Mouse (Mus musculus) embryonic facial prominence, embryonic 15.5 days (tissue): ENCODE data around the gene Atpaf1. TPM values are rescaled to one million over a fixed set of nuclear protein-coding genes. Genes with fewer than 3 reads are reported as not detected.

Experiments used
- ATAC-seq: fragments of 200-750 bp; cut with Nextera tagmentation; 2 replicates; pipeline ENCODE4 v1.8.0; 2017; ENCODE audit warnings: low read depth, moderate TSS enrichment; ENCODE audit not compliant: insufficient number of reproducible peaks, low FRiP score, low TSS enrichment
- H3K27ac ChIP-seq: fragments of 300-500 bp; sonication (generic); replicated peaks from 2 replicates; pipeline ENCODE4 v1.5.1; 2015; ENCODE audit warnings: mild to moderate bottlenecking, inconsistent platforms
- H3K27me3 ChIP-seq: fragments of 300-500 bp; sonication (generic); 2 replicates; pipeline ENCODE4 v1.6.1; 2015; ENCODE audit warnings: inconsistent platforms
- H3K36me3 ChIP-seq: fragments of 300-500 bp; sonication (generic); 2 replicates; pipeline ENCODE4 v1.6.1; 2015; ENCODE audit warnings: mild to moderate bottlenecking, inconsistent platforms
- H3K4me1 ChIP-seq: fragments of 300-500 bp; sonication (generic); 2 replicates; pipeline ENCODE4 v1.6.1; 2015; ENCODE audit warnings: inconsistent platforms
- H3K4me2 ChIP-seq: fragments of 300-500 bp; sonication (generic); replicated peaks from 2 replicates; pipeline ENCODE4 v1.6.1; 2015; ENCODE audit warnings: mild to moderate bottlenecking, inconsistent platforms
- H3K4me3 ChIP-seq: fragments of 300-500 bp; sonication (generic); replicated peaks from 2 replicates; pipeline ENCODE4 v1.5.1; 2015; ENCODE audit warnings: mild to moderate bottlenecking, inconsistent platforms
- H3K9ac ChIP-seq: fragments of 300-500 bp; sonication (generic); 2 replicates; pipeline ENCODE4 v1.6.1; 2015; ENCODE audit warnings: inconsistent platforms
- H3K9me3 ChIP-seq: fragments of 300-500 bp; sonication (generic); replicated peaks from 2 replicates; pipeline ENCODE4 v1.6.1; 2016; ENCODE audit warnings: inconsistent platforms
- WGBS: fragments of 180-500 bp; shearing (Covaris S2); methylation state at CpG from one replicate; pipeline ENCODE4 v1.1.7; 2015; 5-methylcytosine and 5-hydroxymethylcytosine counted together
- polyA plus RNA-seq: library from polyadenylated mRNA; unstranded; fragments of >200 nt; fragmentation: Nextera tagmentation; extraction: Ambion mirVana; gene quantifications from 2 replicates; pipeline ENCODE4 v1.2.1, GENCODE M21; 2015

The Atpaf1 gene
- polyA plus RNA-seq, 1 experiment from 2014 or later = 51.1 TPM

GRCm38 (mm10) chr4:115830491-115830890, 45.9 kb downstream of the Atpaf1 start:
- H3K9me3 ChIP-seq = no peaks in the 10 kb centered on the region
- H3K36me3 ChIP-seq = peaks cover 29% of the 10 kb centered on the region
- H3K4me1 ChIP-seq = peaks cover 19% of the 10 kb centered on the region
- 80% methylated on average over 5 of the region's 5 CpGs for WGBS
- no peak overlapping the region for H3K4me2 ChIP-seq
- no peak overlapping the region for H3K4me3 ChIP-seq
- no peaks in the 10 kb centered on the region for H3K27me3 ChIP-seq
- ATAC-seq = no peak
- H3K27ac ChIP-seq = no peak overlapping the region
- H3K9ac ChIP-seq = no peak overlapping the region

- H3K4me1 ChIP-seq = peaks cover 19% of the 10 kb centered on the region
- 95% methylated on average over 22 of the region's 22 CpGs for WGBS
- no peak overlapping the region for H3K4me2 ChIP-seq
- H3K9me3 ChIP-seq = no peaks in the 10 kb centered on the region
- H3K9ac ChIP-seq = no peak overlapping the region
- H3K4me3 ChIP-seq = no peak overlapping the region
- no peak for ATAC-seq
- H3K36me3 ChIP-seq = peaks cover 29% of the 10 kb centered on the region
- no peak overlapping the region for H3K27ac ChIP-seq
- no peaks in the 10 kb centered on the region for H3K27me3 ChIP-seq
Measured at GRCm38 (mm10) chr4:115831221-115831620, 46.6 kb downstream of the Atpaf1 start.

GRCm38 (mm10) chr4:115832040-115832439, 47.4 kb downstream of the Atpaf1 start:
- H3K4me1 ChIP-seq = peaks cover 17% of the 10 kb centered on the region
- no peak for ATAC-seq
- WGBS = 58% methylated on average over 2 of the region's 2 CpGs

DNA sequence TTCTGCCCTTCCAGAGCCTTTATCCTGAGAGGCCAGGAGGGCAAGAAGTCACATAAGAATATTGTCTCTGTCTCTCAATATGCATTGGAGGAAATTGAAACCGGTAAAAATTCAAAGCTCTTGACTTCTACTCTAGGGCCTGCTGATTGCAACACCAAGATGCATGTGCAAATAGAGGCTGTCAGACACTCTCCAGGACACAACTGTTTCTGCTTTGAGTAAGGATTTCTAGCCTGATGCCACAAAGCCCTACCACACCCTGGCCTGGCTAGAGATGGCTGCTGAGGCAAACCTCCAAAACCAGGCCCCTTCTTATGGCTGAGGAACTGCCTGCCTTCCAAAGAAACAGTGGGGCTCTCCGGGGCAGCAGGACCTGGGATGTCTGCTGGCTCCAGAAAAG, 51.0 kb downstream of the Atpaf1 start:
- no peak overlapping the region for H3K27ac ChIP-seq
- ATAC-seq = no peak
- H3K4me3 ChIP-seq = no peak overlapping the region
- peaks cover 8% of the 10 kb centered on the region for H3K4me1 ChIP-seq
- H3K9ac ChIP-seq = no peak overlapping the region
- no peaks in the 10 kb centered on the region for H3K27me3 ChIP-seq
- H3K9me3 ChIP-seq = no peaks in the 10 kb centered on the region
- H3K36me3 ChIP-seq = peaks cover 29% of the 10 kb centered on the region
- H3K4me2 ChIP-seq = no peak overlapping the region
- 63% methylated on average over 2 of the region's 2 CpGs for WGBS

More at GRCm38 (mm10) chr4:115832040-115832439, 47.4 kb downstream of the Atpaf1 start:
- H3K36me3 ChIP-seq = peaks cover 29% of the 10 kb centered on the region
- H3K4me3 ChIP-seq = no peak overlapping the region
- no peaks in the 10 kb centered on the region for H3K9me3 ChIP-seq
- H3K9ac ChIP-seq = no peak overlapping the region
- H3K27ac ChIP-seq = no peak overlapping the region
- no peaks in the 10 kb centered on the region for H3K27me3 ChIP-seq
- no peak overlapping the region for H3K4me2 ChIP-seq

GRCm38 (mm10) chr4:115838196-115838595, 53.6 kb downstream of the Atpaf1 start:
- no peaks in the 10 kb centered on the region for H3K27me3 ChIP-seq
- no peaks in the 10 kb centered on the region for H3K9me3 ChIP-seq
- peaks cover 14% of the 10 kb centered on the region for H3K36me3 ChIP-seq
- 74% methylated on average over 4 of the region's 4 CpGs for WGBS
- H3K9ac ChIP-seq = no peak overlapping the region
- H3K4me1 ChIP-seq = peaks cover 8% of the 10 kb centered on the region
- peak overlapping the region; percentile 73 for H3K4me3 ChIP-seq
- peak overlapping the region; percentile 55 for H3K4me2 ChIP-seq
- H3K27ac ChIP-seq = no peak overlapping the region
- no peak for ATAC-seq

GRCm38 (mm10) chr4:115838696-115839641, 54.4 kb downstream of the Atpaf1 start, which contains the start of gene Mknk1:
TSS of gene Mknk1 (plus strand) at chr4:115839198.
- Histone ChIP-seq H3K9ac (peak within 1 kb of the TSS; percentile 46), H3K27ac (peak within 1 kb of the TSS; percentile 63; the same call in 1 of the 2 replicates), H3K4me2 (peak within 1 kb of the TSS; percentile 55), H3K36me3 (peaks cover 7% of the 10 kb centered on the region), H3K4me1 (peaks cover 8% of the 10 kb centered on the region), H3K9me3 (no peaks in the 10 kb centered on the region), H3K4me3 (peak within 1 kb of the TSS; percentile 73), H3K27me3 (no peaks in the 10 kb centered on the region)
- 2% methylated on average over 51 of the region's 51 CpGs for WGBS
- ATAC-seq = peak; percentile 92

DNA sequence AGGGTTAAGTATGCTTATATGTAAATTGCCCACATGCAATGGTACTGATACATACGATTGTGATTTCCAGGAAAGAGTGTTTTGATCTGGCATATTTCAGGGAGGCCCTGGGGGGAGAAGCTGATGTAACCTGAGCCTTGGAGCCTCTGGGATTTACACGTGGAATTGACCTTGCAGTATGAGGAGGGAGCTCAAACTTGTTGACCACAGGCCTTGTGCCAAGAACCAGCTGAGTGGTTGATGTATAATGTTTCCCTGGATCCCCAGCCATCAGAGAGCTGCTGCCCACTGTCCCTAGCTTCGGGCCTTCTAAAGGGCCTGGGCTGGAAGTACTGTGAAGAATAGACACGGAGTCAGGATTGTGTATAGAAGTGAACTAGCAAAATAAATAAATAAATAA, 55.3 kb downstream of the Atpaf1 start:
- WGBS = 43% methylated on average over 4 of the region's 4 CpGs
- H3K4me1 ChIP-seq = peaks cover 8% of the 10 kb centered on the region
- no peak overlapping the region for H3K27ac ChIP-seq
- no peak overlapping the region for H3K9ac ChIP-seq
- H3K27me3 ChIP-seq = no peaks in the 10 kb centered on the region
- no peaks in the 10 kb centered on the region for H3K36me3 ChIP-seq
- no peak for ATAC-seq
- peak overlapping the region; percentile 55 for H3K4me2 ChIP-seq
- H3K4me3 ChIP-seq = peak overlapping the region; percentile 73
- no peaks in the 10 kb centered on the region for H3K9me3 ChIP-seq

DNA sequence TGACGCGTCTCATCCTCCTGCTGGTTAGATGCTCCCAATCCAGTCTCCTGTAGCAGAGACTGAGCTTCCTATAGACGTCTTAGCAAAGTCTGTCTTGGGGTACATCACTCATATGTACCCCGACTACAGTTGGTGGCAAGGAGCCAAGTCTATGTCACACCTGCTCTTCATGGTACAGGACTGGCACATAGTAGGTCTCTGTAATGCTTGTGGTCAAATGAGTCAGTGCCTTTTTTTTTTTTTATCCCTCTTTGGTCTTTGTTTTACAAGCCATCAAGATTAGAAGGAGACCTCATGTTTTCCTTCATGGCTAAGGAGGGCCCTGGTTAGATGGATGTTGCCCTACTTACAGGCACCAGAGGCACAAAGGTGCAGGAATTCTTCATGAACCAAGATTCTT, 56.2 kb downstream of the Atpaf1 start:
- no peak for ATAC-seq
- H3K4me3 ChIP-seq = no peak overlapping the region
- H3K9ac ChIP-seq = no peak overlapping the region
- no peaks in the 10 kb centered on the region for H3K9me3 ChIP-seq
- H3K36me3 ChIP-seq = no peaks in the 10 kb centered on the region
- no peaks in the 10 kb centered on the region for H3K27me3 ChIP-seq
- peaks cover 8% of the 10 kb centered on the region for H3K4me1 ChIP-seq
- no peak overlapping the region for H3K27ac ChIP-seq
- WGBS = 91% methylated on average over 4 of the region's 4 CpGs
- H3K4me2 ChIP-seq = no peak overlapping the region

GRCm38 (mm10) chr4:115846656-115847055, 62.0 kb downstream of the Atpaf1 start:
- H3K9me3 ChIP-seq = no peaks in the 10 kb centered on the region
- H3K4me3 ChIP-seq = no peak overlapping the region
- H3K27ac ChIP-seq = no peak overlapping the region
- 0 out of 2 replicates have a peak, but pooled peaks cover 3% of the 10 kb centered on the region for H3K4me1 ChIP-seq
- no peaks in the 10 kb centered on the region for H3K27me3 ChIP-seq
- no peak overlapping the region for H3K4me2 ChIP-seq
- WGBS = 48% methylated on average over 2 of the region's 2 CpGs
- no peak overlapping the region for H3K9ac ChIP-seq
- peaks cover 28% of the 10 kb centered on the region for H3K36me3 ChIP-seq
- no peak for ATAC-seq

GRCm38 (mm10) chr4:115847377-115847776, 62.8 kb downstream of the Atpaf1 start:
- ATAC-seq = no peak
- H3K4me2 ChIP-seq = no peak overlapping the region
- H3K4me3 ChIP-seq = no peak overlapping the region
- H3K27ac ChIP-seq = no peak overlapping the region
- peaks cover 35% of the 10 kb centered on the region for H3K36me3 ChIP-seq
- H3K9ac ChIP-seq = no peak overlapping the region
- no peaks in the 10 kb centered on the region for H3K27me3 ChIP-seq
- 0 out of 2 replicates have a peak, but pooled peaks cover 3% of the 10 kb centered on the region for H3K4me1 ChIP-seq
- WGBS = 40% methylated on average over 5 of the region's 5 CpGs
- H3K9me3 ChIP-seq = no peaks in the 10 kb centered on the region

DNA sequence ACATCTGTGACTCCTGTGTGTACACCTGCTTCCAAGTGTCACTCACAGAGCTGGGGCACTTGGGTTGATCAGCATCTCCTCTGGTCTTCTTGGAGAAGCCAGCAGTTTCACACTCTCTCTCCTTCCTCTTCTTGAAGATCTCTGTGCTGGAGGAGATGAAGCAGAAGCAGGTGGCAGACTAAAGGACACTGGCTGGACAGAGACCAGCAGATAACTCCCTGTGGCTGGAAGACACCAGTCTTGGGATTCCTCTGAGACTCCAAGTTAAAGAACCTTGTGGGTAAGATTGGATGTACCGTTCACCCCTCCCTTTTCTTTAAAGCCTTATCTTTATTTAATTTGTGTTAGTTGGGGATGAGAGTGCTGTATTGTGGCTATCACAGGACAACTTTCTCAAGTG, 63.5 kb downstream of the Atpaf1 start:
- WGBS = 97% methylated on average over 1 of the region's 1 CpGs
- Histone ChIP-seq H3K4me2 (no peak overlapping the region), H3K9me3 (no peaks in the 10 kb centered on the region)

More for the DNA sequence above, 63.5 kb downstream of the Atpaf1 start:
- no peak for ATAC-seq
- no peak overlapping the region for H3K4me3 ChIP-seq
- H3K27ac ChIP-seq = no peak overlapping the region
- 0 out of 2 replicates have a peak, but pooled peaks cover 3% of the 10 kb centered on the region for H3K4me1 ChIP-seq
- H3K27me3 ChIP-seq = no peaks in the 10 kb centered on the region
- H3K36me3 ChIP-seq = peaks cover 40% of the 10 kb centered on the region
- no peak overlapping the region for H3K9ac ChIP-seq
